Mouse (Mus musculus): ENCODE data around the gene Enox2.

DNA sequence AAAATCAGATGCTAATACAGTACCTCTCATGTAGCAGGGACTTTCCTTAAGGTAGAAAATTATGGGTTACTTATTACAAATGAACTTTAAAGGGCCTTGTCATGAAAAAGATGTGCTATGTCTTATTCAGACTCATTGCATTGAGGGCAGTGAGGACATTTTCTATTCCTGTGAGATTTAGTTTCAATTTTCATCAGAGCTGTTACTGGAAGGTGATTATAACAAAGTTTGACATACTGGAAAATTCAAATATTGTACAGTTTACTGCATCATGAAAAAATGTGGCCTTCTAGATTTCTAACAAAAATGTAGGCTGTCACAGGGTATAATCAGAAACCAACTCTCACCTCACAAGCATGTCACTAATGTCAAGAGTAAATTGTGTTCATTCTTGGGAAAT is 242.9 kb downstream of the Enox2 start:
- no peak for TF ChIP-seq CTCF (IDR thresholded peaks at IDR 0.05; ENCODE audit: extremely low read depth, insufficient read depth, low read length)
- TF ChIP-seq POLR2A (IDR thresholded peaks at IDR 0.05; ENCODE audit: extremely low read depth, insufficient read depth, low read length), result no peak
